Mouse (Mus musculus): ENCODE measurements at regions not wholly inside any gene's neighbourhood (a gene's known extent, or its start where the extent isn't known, plus 50 kb on each side); places are given as distances from the start of the nearest gene placed in this dataset.
"Not testable (repeated sequence)": the region's sequence is repeated elsewhere in the genome, so short reads cannot be mapped to it uniquely, and the experiment has no call there.

DNA sequence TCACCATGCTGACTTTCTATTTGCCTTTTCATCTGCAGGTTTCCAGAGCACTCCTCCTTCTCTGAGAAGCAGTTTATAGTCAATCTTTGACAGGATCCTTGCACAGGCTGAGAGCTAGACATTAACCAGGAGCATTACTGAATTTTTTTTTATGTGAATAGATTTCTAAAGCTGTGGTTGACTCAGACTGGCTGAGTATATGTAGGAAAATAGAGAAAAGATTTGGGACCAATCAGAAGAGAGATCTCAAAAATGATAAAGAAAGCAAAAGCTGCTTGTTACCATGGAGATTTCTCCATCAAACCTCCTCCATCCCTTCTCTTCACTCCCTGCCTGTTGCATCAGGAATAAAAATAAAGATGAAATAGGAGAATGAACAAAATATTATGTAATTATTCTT, 731.2 kb upstream of the Ndn start:
- ATAC-seq (ENCODE audit: insufficient read depth, low FRiP score): no peak
- Histone ChIP-seq H3K27me3 (ENCODE audit: control insufficient read depth, insufficient read depth, low read length) (no peaks in the 10 kb centered on the region), H3K36me3 (ENCODE audit: control insufficient read depth, insufficient read depth, low read length) (no peaks in the 10 kb centered on the region), H3K9me3 (replicated peaks; ENCODE audit: control insufficient read depth, low read length) (no peaks in the 10 kb centered on the region), H3K4me1 (ENCODE audit: control insufficient read depth, insufficient read depth, low read length) (no peaks in the 10 kb centered on the region), H3K27ac (ENCODE audit: low read length) (no peak overlapping the region), H3K4me3 (replicated peaks; ENCODE audit: low read length) (no peak overlapping the region), H3K9ac (ENCODE audit: low read length) (no peak overlapping the region), H3K4me2 (ENCODE audit: low read depth, low read length) (no peak overlapping the region)

DNA sequence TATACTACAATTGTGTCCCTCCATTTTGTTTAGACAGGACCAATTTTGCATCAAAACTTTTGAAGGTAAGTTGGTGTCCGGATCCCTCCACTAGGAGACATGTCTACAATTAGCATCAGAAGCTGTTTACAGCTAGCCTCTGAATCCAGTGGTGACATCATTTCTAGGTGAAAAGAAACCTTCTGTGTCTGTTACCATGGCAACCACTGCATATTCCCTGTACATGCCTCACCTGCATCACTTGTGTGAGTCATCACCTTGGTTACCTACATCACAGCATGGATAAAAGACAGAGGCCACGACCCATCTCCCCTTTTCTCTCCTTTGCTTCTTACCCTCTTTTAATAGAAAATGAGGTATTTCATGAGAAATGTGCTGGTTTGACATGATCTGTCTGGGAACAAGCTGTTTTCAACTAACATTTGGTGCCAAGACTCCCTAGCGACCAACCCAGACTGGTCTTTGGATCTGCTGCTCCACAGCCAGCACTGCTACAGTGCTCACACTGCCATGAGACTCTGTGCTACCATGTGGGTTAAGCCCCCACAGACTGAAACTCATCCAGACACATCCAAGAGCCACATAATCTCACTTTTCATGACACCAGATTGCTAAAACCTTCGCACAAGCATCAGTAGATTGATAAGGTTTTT, 701.4 kb upstream of the Ndn start:
- Histone ChIP-seq H3K4me3 (replicated peaks; ENCODE audit: low read length) (no peak overlapping the region), H3K27me3 (ENCODE audit: control insufficient read depth, insufficient read depth, low read length) (no peaks in the 10 kb centered on the region), H3K27ac (ENCODE audit: low read length) (no peak overlapping the region), H3K4me2 (ENCODE audit: low read depth, low read length) (no peak overlapping the region), H3K9ac (ENCODE audit: low read length) (no peak overlapping the region), H3K36me3 (ENCODE audit: control insufficient read depth, insufficient read depth, low read length) (no peaks in the 10 kb centered on the region), H3K4me1 (ENCODE audit: control insufficient read depth, insufficient read depth, low read length) (no peaks in the 10 kb centered on the region), H3K9me3 (replicated peaks; ENCODE audit: control insufficient read depth, low read length) (no peaks in the 10 kb centered on the region; the same call in 1 of the 2 replicates)
- ATAC-seq (ENCODE audit: insufficient read depth, low FRiP score): no peak
- WGBS: 70% methylated on average over 4 of the region's 4 CpGs

GRCm38 (mm10) chr7:61658086-61658485, 688.3 kb upstream of the Ndn start:
- no peak overlapping the region for H3K4me3 ChIP-seq (replicated peaks; ENCODE audit: low read length)
- no peak for ATAC-seq (ENCODE audit: insufficient read depth, low FRiP score)
- no peaks in the 10 kb centered on the region for H3K27me3 ChIP-seq (ENCODE audit: control insufficient read depth, insufficient read depth, low read length)
- H3K36me3 ChIP-seq (ENCODE audit: control insufficient read depth, insufficient read depth, low read length): no peaks in the 10 kb centered on the region
- no peak overlapping the region for H3K9ac ChIP-seq (ENCODE audit: low read length)
- no peak overlapping the region for H3K27ac ChIP-seq (ENCODE audit: low read length)
- no peaks in the 10 kb centered on the region for H3K9me3 ChIP-seq (replicated peaks; ENCODE audit: control insufficient read depth, low read length)
- 58% methylated on average over 3 of the region's 3 CpGs for WGBS
- no peak overlapping the region for H3K4me2 ChIP-seq (ENCODE audit: low read depth, low read length)
- H3K4me1 ChIP-seq (ENCODE audit: control insufficient read depth, insufficient read depth, low read length): no peaks in the 10 kb centered on the region

DNA sequence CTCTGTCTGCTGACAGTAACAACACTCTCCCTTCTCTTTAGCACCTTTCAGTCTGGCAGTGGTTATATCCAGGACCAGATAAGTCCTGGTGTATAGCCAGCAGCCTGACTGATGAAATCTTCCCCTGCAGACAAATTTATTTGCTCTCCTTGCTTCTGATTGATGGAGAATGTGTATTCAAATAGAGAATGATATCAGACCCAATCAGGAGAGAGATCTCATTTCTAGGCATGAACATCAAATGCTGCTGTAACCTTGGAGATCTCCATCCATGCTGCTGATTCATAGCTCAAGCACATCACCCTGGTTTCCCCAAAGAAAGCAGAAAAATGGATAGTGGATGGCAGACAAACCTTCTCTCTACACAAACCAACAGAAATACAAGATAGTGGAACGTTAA, 663.3 kb upstream of the Ndn start:
- WGBS: 62% methylated on average over 1 of the region's 1 CpGs
- H3K9me3 ChIP-seq (replicated peaks; ENCODE audit: control insufficient read depth, low read length): no peaks in the 10 kb centered on the region
- no peak overlapping the region for H3K4me3 ChIP-seq (replicated peaks; ENCODE audit: low read length)
- ATAC-seq (ENCODE audit: insufficient read depth, low FRiP score): no peak
- H3K4me1 ChIP-seq (ENCODE audit: control insufficient read depth, insufficient read depth, low read length): no peaks in the 10 kb centered on the region
- no peak overlapping the region for H3K27ac ChIP-seq (ENCODE audit: low read length)
- no peak overlapping the region for H3K9ac ChIP-seq (ENCODE audit: low read length)
- no peaks in the 10 kb centered on the region for H3K27me3 ChIP-seq (ENCODE audit: control insufficient read depth, insufficient read depth, low read length)
- H3K4me2 ChIP-seq (ENCODE audit: low read depth, low read length): no peak overlapping the region
- no peaks in the 10 kb centered on the region for H3K36me3 ChIP-seq (ENCODE audit: control insufficient read depth, insufficient read depth, low read length)

DNA sequence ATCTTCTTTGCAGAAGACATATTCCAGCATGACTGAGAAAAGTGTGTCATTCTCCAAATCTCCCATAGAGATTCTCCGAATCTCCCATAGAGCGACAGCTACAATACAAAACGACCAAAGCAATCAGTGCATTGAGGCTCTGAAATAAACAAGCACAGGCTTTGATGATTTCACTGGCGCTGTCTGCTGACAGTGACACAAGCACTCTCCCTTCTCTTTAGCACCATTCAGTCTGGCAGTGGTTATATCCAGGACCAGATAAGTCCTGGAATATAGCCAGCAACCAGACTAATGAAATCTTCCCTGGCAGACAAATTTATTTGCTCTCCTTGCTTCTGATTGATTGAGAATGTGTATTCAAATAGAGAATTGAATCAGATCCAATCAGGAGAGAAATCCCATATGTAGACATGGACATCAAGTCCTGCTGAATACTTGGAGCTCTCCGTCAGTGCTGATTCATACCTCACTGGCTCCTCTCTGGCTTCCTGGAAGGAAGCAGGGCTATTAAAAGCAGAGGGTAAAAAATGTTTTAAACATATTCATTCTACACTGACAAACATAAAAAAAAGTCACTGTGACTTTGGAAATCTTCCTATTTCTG, 661.2 kb upstream of the Ndn start:
- Histone ChIP-seq H3K4me1 (ENCODE audit: control insufficient read depth, insufficient read depth, low read length) (no peaks in the 10 kb centered on the region), H3K27ac (ENCODE audit: low read length) (no peak overlapping the region), H3K9ac (ENCODE audit: low read length) (no peak overlapping the region), H3K4me3 (replicated peaks; ENCODE audit: low read length) (no peak overlapping the region), H3K4me2 (ENCODE audit: low read depth, low read length) (no peak overlapping the region), H3K9me3 (replicated peaks; ENCODE audit: control insufficient read depth, low read length) (no peaks in the 10 kb centered on the region), H3K36me3 (ENCODE audit: control insufficient read depth, insufficient read depth, low read length) (no peaks in the 10 kb centered on the region), H3K27me3 (ENCODE audit: control insufficient read depth, insufficient read depth, low read length) (no peaks in the 10 kb centered on the region)
- ATAC-seq (ENCODE audit: insufficient read depth, low FRiP score): no peak
- 64% methylated on average over 5 of the region's 5 CpGs for WGBS

DNA sequence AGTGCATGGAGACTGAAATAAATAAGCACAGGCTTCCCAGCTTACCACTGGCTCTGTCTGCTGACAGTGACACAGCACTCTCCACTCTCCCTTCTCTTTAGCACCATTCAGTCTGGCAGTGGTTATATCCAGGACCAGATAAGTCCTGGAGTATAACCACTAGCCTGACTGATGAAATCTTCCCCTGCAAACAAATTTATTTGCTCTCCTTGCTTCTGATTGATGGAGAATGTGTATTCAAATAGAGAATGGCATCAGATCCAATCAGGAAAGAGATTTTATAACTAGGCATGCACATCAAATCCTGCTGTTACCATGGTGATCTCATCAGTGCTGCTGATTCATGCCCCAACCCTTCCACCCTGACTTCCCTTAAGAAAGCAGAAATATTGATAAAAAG, 620.2 kb upstream of the Ndn start:
- no peak for ATAC-seq (ENCODE audit: insufficient read depth, low FRiP score)
- H3K9ac ChIP-seq (ENCODE audit: low read length): no peak overlapping the region
- no peaks in the 10 kb centered on the region for H3K36me3 ChIP-seq (ENCODE audit: control insufficient read depth, insufficient read depth, low read length)
- H3K27me3 ChIP-seq (ENCODE audit: control insufficient read depth, insufficient read depth, low read length): no peaks in the 10 kb centered on the region
- H3K9me3 ChIP-seq (replicated peaks; ENCODE audit: control insufficient read depth, low read length): no peaks in the 10 kb centered on the region
- H3K4me2 ChIP-seq (ENCODE audit: low read depth, low read length): no peak overlapping the region
- no peak overlapping the region for H3K27ac ChIP-seq (ENCODE audit: low read length)
- H3K4me1 ChIP-seq (ENCODE audit: control insufficient read depth, insufficient read depth, low read length): no peaks in the 10 kb centered on the region
- H3K4me3 ChIP-seq (replicated peaks; ENCODE audit: low read length): no peak overlapping the region

GRCm38 (mm10) chr7:61737511-61737910, 608.9 kb upstream of the Ndn start:
- H3K4me1 ChIP-seq (ENCODE audit: control insufficient read depth, insufficient read depth, low read length): no peaks in the 10 kb centered on the region
- no peaks in the 10 kb centered on the region for H3K9me3 ChIP-seq (replicated peaks; ENCODE audit: control insufficient read depth, low read length)
- H3K36me3 ChIP-seq (ENCODE audit: control insufficient read depth, insufficient read depth, low read length): no peaks in the 10 kb centered on the region
- 55% methylated on average over 1 of the region's 1 CpGs for WGBS
- H3K27ac ChIP-seq (ENCODE audit: low read length): no peak overlapping the region
- no peak overlapping the region for H3K4me3 ChIP-seq (replicated peaks; ENCODE audit: low read length)
- no peaks in the 10 kb centered on the region for H3K27me3 ChIP-seq (ENCODE audit: control insufficient read depth, insufficient read depth, low read length)
- no peak overlapping the region for H3K4me2 ChIP-seq (ENCODE audit: low read depth, low read length)
- H3K9ac ChIP-seq (ENCODE audit: low read length): no peak overlapping the region
- ATAC-seq (ENCODE audit: insufficient read depth, low FRiP score): peak; percentile 33; the same call in 1 of the 2 replicates

GRCm38 (mm10) chr7:61739336-61739735, 607.0 kb upstream of the Ndn start:
- no CpG with 5 or more reads among the region's 1 CpGs for WGBS
- H3K9me3 ChIP-seq (replicated peaks; ENCODE audit: control insufficient read depth, low read length); H3K36me3 ChIP-seq (ENCODE audit: control insufficient read depth, insufficient read depth, low read length); H3K27ac ChIP-seq (ENCODE audit: low read length); H3K9ac ChIP-seq (ENCODE audit: low read length); H3K4me1 ChIP-seq (ENCODE audit: control insufficient read depth, insufficient read depth, low read length); ATAC-seq (ENCODE audit: insufficient read depth, low FRiP score); H3K4me2 ChIP-seq (ENCODE audit: low read depth, low read length); H3K27me3 ChIP-seq (ENCODE audit: control insufficient read depth, insufficient read depth, low read length); H3K4me3 ChIP-seq (replicated peaks; ENCODE audit: low read length): not testable (repeated sequence)

DNA sequence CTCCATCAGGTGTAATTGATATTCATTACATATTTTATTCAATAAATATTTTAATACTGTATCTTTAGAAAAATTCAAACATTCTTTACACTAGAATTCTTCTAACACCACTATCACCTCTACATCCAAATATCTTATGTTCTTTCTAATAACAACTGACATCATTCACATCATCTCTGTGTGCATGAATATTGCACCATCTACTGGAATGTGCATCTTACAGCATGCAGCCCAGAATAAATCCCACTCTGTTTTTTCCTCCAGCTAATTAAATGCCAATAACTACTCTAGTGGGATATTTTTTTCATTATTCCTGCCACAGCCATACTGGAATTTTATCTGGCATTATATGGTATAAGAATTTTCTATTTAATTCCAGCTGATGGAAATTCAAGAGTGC, 576.5 kb upstream of the Ndn start:
- Histone ChIP-seq H3K27me3 (ENCODE audit: control insufficient read depth, insufficient read depth, low read length) (no peaks in the 10 kb centered on the region), H3K4me2 (ENCODE audit: low read depth, low read length) (no peak overlapping the region), H3K9ac (ENCODE audit: low read length) (no peak overlapping the region), H3K4me1 (ENCODE audit: control insufficient read depth, insufficient read depth, low read length) (no peaks in the 10 kb centered on the region), H3K27ac (ENCODE audit: low read length) (no peak overlapping the region), H3K36me3 (ENCODE audit: control insufficient read depth, insufficient read depth, low read length) (no peaks in the 10 kb centered on the region), H3K9me3 (replicated peaks; ENCODE audit: control insufficient read depth, low read length) (no peaks in the 10 kb centered on the region), H3K4me3 (replicated peaks; ENCODE audit: low read length) (no peak overlapping the region)
- no peak for ATAC-seq (ENCODE audit: insufficient read depth, low FRiP score)

Data from stomach, embryonic 16.5 days (tissue).